In genomic region chr2:132928999-132929398, GRCm38 (mm10) we compare ENCODE assay signal across 26 mouse cellular contexts. TPM values are rescaled to one million over a fixed set of nuclear protein-coding genes. Genes with fewer than 3 reads are reported as not detected.
A peak's percentile ranks its signal among the peaks of the same experiment; 100 is the strongest.
DNase-seq lines count a peak whose midpoint lies in the region; ATAC-seq and TF ChIP-seq lines count a peak whose summit lies in the region.
"Had no signal": no experiment of that assay in that cellular context is flagged by ENCODE, and none has a peak within 500 bp of the region (broad histone marks: within the 10 kb centered on the region; RNA-seq: fewer than 3 reads in every experiment).

No protein-coding gene starts in this region.

- no peak for TF ChIP-seq EP300 in lung, postnatal 0 days (IDR thresholded peaks at IDR 0.05)

- no peak for DNase-seq in kidney, postnatal 10 days
- peak; percentile 9 to 37 for DNase-seq in kidney, postnatal 36 days
- no peak for DNase-seq in kidney, adult 8-10 months
- no peak for DNase-seq in lung, postnatal 0 days (ENCODE audit: low spot score)
- DNase-seq: adrenal gland, adult 2 months; adrenal gland, postnatal 14 days; cerebellum, adult 11 months; cerebellum, adult 2 months; cerebellum, adult 9-11 months; cerebellum, postnatal 25 days; forebrain, postnatal 0 days; gastrocnemius, adult 2 months; gastrocnemius, postnatal 14 days; heart, adult 11 months had no signal

- no peak overlapping the region for H3K4me2 ChIP-seq in kidney, embryonic 15.5 days
- no peak overlapping the region for H3K4me2 ChIP-seq in intestine, postnatal 0 days (replicated peaks; ENCODE audit: low read depth)
- no peak overlapping the region for H3K4me2 ChIP-seq in lung, postnatal 0 days (replicated peaks; ENCODE audit: low read depth, low read length)
- H3K4me2 ChIP-seq: embryonic facial prominence, embryonic 12.5 days; embryonic facial prominence, embryonic 15.5 days; heart, embryonic 11.5 days; hindbrain, embryonic 12.5 days had no signal

- TF ChIP-seq CTCF in intestine, postnatal 0 days (IDR thresholded peaks at IDR 0.05; ENCODE audit: low read depth): no peak
- TF ChIP-seq CTCF in lung, postnatal 0 days (IDR thresholded peaks at IDR 0.05): no peak

- 71% methylated on average over 2 of the region's 2 CpGs for WGBS in kidney, embryonic 15.5 days
- 46% methylated on average over 2 of the region's 2 CpGs for WGBS in intestine, postnatal 0 days
- WGBS in lung, postnatal 0 days: 81% methylated on average over 2 of the region's 2 CpGs

- 0 out of 2 replicates have a peak overlapping the region, but pooled peaks have one; percentile 33 for H3K27ac ChIP-seq in kidney, embryonic 15.5 days
- H3K27ac ChIP-seq in intestine, postnatal 0 days (ENCODE audit: low read depth, low read length): peak overlapping the region; percentile 28; the same call in 1 of the 2 replicates
- H3K27ac ChIP-seq in lung, postnatal 0 days (ENCODE audit: low read length): no peak overlapping the region
- H3K27ac ChIP-seq: embryonic facial prominence, embryonic 12.5 days; embryonic facial prominence, embryonic 15.5 days; gastrocnemius, adult 2 months; hindbrain, embryonic 12.5 days had no signal

- no peak overlapping the region for H3K4me3 ChIP-seq in kidney, embryonic 15.5 days (replicated peaks)
- no peak overlapping the region for H3K4me3 ChIP-seq in intestine, postnatal 0 days (ENCODE audit: low read depth, low read length)
- H3K4me3 ChIP-seq in lung, postnatal 0 days (ENCODE audit: low read depth, low read length): no peak overlapping the region
- H3K4me3 ChIP-seq: embryonic facial prominence, embryonic 12.5 days; embryonic facial prominence, embryonic 15.5 days; gastrocnemius, adult 2 months; hindbrain, embryonic 12.5 days had no signal

- ATAC-seq in kidney, embryonic 15.5 days (replicated peaks; ENCODE audit: low FRiP score): peak; percentile 81
- ATAC-seq in intestine, postnatal 0 days: peak; percentile 68
- ATAC-seq in lung, postnatal 0 days: no peak
- ATAC-seq: CD4-positive, CD25-positive, alpha-beta regulatory T cell, adult 4 months; forebrain, embryonic 14.5 days; forebrain, postnatal 0 days had no signal

- no peaks in the 10 kb centered on the region for H3K4me1 ChIP-seq in kidney, embryonic 15.5 days
- peaks cover 8% of the 10 kb centered on the region for H3K4me1 ChIP-seq in intestine, postnatal 0 days (replicated peaks; ENCODE audit: control insufficient read depth, insufficient read depth, low read length)
- no peaks in the 10 kb centered on the region for H3K4me1 ChIP-seq in lung, postnatal 0 days (ENCODE audit: insufficient read depth, low read depth, low read length)
- H3K4me1 ChIP-seq: embryonic facial prominence, embryonic 12.5 days; embryonic facial prominence, embryonic 15.5 days; hindbrain, embryonic 12.5 days had no signal

- H3K27me3 ChIP-seq in kidney, embryonic 15.5 days: no peaks in the 10 kb centered on the region
- H3K27me3 ChIP-seq in intestine, postnatal 0 days (replicated peaks; ENCODE audit: control insufficient read depth, insufficient read depth, low read length): no peaks in the 10 kb centered on the region
- H3K27me3 ChIP-seq in lung, postnatal 0 days (replicated peaks; ENCODE audit: insufficient read depth, low read length): no peaks in the 10 kb centered on the region
- H3K27me3 ChIP-seq: embryonic facial prominence, embryonic 12.5 days; embryonic facial prominence, embryonic 15.5 days; hindbrain, embryonic 12.5 days had no signal

- peaks cover 4% of the 10 kb centered on the region; the same call in 1 of the 2 replicates for H3K36me3 ChIP-seq in kidney, embryonic 15.5 days
- peaks cover 8% of the 10 kb centered on the region; the same call in 1 of the 2 replicates for H3K36me3 ChIP-seq in intestine, postnatal 0 days (ENCODE audit: control insufficient read depth, insufficient read depth)
- H3K36me3 ChIP-seq in lung, postnatal 0 days (ENCODE audit: insufficient read depth, low read length): no peaks in the 10 kb centered on the region
- H3K36me3 ChIP-seq: embryonic facial prominence, embryonic 12.5 days; hindbrain, embryonic 12.5 days had no signal

- no peaks in the 10 kb centered on the region for H3K9me3 ChIP-seq in kidney, embryonic 15.5 days (replicated peaks)
- no peaks in the 10 kb centered on the region for H3K9me3 ChIP-seq in intestine, postnatal 0 days (ENCODE audit: control insufficient read depth)
- H3K9me3 ChIP-seq in lung, postnatal 0 days (ENCODE audit: low read length): no peaks in the 10 kb centered on the region
- H3K9me3 ChIP-seq: embryonic facial prominence, embryonic 12.5 days; embryonic facial prominence, embryonic 15.5 days had no signal

- H3K9ac ChIP-seq in kidney, embryonic 15.5 days: no peak overlapping the region
- H3K9ac ChIP-seq in intestine, postnatal 0 days (ENCODE audit: low read depth, low read length): no peak overlapping the region
- no peak overlapping the region for H3K9ac ChIP-seq in lung, postnatal 0 days (replicated peaks; ENCODE audit: low read depth)
- H3K9ac ChIP-seq: embryonic facial prominence, embryonic 12.5 days; embryonic facial prominence, embryonic 15.5 days; forebrain, postnatal 0 days; hindbrain, embryonic 12.5 days had no signal

RNA-seq across cellular contexts. Expression of gene Fermt1, which starts 16.7 kb away (rescaled TPM):
- polyA plus RNA-seq in kidney, embryonic 15.5 days (2015; fragmentation: Nextera tagmentation; extraction: Ambion mirVana): 14.9 and 16.2 TPM in 2 replicates
- polyA plus RNA-seq in intestine, postnatal 0 days (2015; fragmentation: Nextera tagmentation; extraction: Ambion mirVana): 69.7 and 77.5 TPM in 2 replicates
- polyA plus RNA-seq in lung, postnatal 0 days (2015; fragmentation: Nextera tagmentation; extraction: Ambion mirVana): 1.5 and 3.1 TPM in 2 replicates
- polyA plus RNA-seq: adrenal gland, adult 2 months; C2C12; cerebellum, adult 2 months; forebrain, embryonic 14.5 days; forebrain, postnatal 0 days; frontal cortex, adult 2 months; heart, embryonic 14.5 days; heart, postnatal 0 days had no signal

RNA-seq across cellular contexts. Expression of gene Lrrn4, which starts 48.3 kb away (rescaled TPM):
- polyA plus RNA-seq in kidney, embryonic 15.5 days (2015; fragmentation: Nextera tagmentation; extraction: Ambion mirVana): 1.3 and 2.3 TPM in 2 replicates
- 9.5 and 9.8 TPM in 2 replicates for polyA plus RNA-seq in intestine, postnatal 0 days (2015; fragmentation: Nextera tagmentation; extraction: Ambion mirVana)
- polyA plus RNA-seq in lung, postnatal 0 days (2015; fragmentation: Nextera tagmentation; extraction: Ambion mirVana): 8.0 and 9.2 TPM in 2 replicates
- polyA plus RNA-seq: C2C12; forebrain, embryonic 14.5 days had no signal

Comparison
In these comparisons a context has a peak if more than half of its experiments do, and no peak if none do; other contexts are left out.
1. DNase-seq: peak in kidney, postnatal 36 days (2 of 2); none in kidney, postnatal 10 days (single experiment), kidney, adult 8-10 months (0 of 2) and lung, postnatal 0 days (single experiment).